Mouse (Mus musculus): ENCODE data around the gene Pcbd2. TPM values are rescaled to one million over a fixed set of nuclear protein-coding genes. Genes with fewer than 3 reads are reported as not detected.

Pcbd2 gene
- polyA plus RNA-seq, 1 experiment from 2014 or later, result 44.4 TPM

- Histone ChIP-seq H3K36me3 (no peaks in the 10 kb centered on the region), H3K27me3 (ENCODE audit: low read depth, poor library complexity, severe bottlenecking) (peaks cover 4% of the 10 kb centered on the region; the same call in 1 of the 2 replicates), H3K27ac (no peak overlapping the region), H3K4me3 (no peak overlapping the region), H3K9me3 (replicated peaks) (no peaks in the 10 kb centered on the region), H3K4me1 (peaks cover 12% of the 10 kb centered on the region; the same call in 1 of the 2 replicates)
- DNase-seq (ENCODE audit: low spot score), result no peak
- WGBS, result 82% methylated on average over 6 of the region's 6 CpGs
Observed at GRCm38 (mm10) chr13:55814834-55815233, 87.7 kb downstream of the Pcbd2 start.

- no peak overlapping the region for H3K27ac ChIP-seq
- DNase-seq (ENCODE audit: low spot score), result no peak
- H3K4me1 ChIP-seq, result peaks cover 35% of the 10 kb centered on the region
- H3K36me3 ChIP-seq, result peaks cover 21% of the 10 kb centered on the region; the same call in 1 of the 2 replicates
- no peaks in the 10 kb centered on the region for H3K9me3 ChIP-seq (replicated peaks)
- H3K4me3 ChIP-seq, result no peak overlapping the region
- peaks cover 65% of the 10 kb centered on the region for H3K27me3 ChIP-seq (ENCODE audit: low read depth, poor library complexity, severe bottlenecking)
- WGBS, result 72% methylated on average over 5 of the region's 5 CpGs
Observed at GRCm38 (mm10) chr13:55822499-55822898, 95.3 kb downstream of the Pcbd2 start.

GRCm38 (mm10) chr13:55824151-55824945 is 97.2 kb downstream of the Pcbd2 start:
- WGBS, result 7% methylated on average over 10 of the region's 10 CpGs
- peak; percentile 51 for DNase-seq (ENCODE audit: low spot score)
- H3K27ac ChIP-seq, result peak overlapping the region; percentile 90
- peaks cover 47% of the 10 kb centered on the region for H3K4me1 ChIP-seq
- peaks cover 84% of the 10 kb centered on the region for H3K27me3 ChIP-seq (ENCODE audit: low read depth, poor library complexity, severe bottlenecking)
- peaks cover 31% of the 10 kb centered on the region; the same call in 1 of the 2 replicates for H3K36me3 ChIP-seq
- no peaks in the 10 kb centered on the region for H3K9me3 ChIP-seq (replicated peaks)
- peak overlapping the region; percentile 56 for H3K4me3 ChIP-seq

DNA sequence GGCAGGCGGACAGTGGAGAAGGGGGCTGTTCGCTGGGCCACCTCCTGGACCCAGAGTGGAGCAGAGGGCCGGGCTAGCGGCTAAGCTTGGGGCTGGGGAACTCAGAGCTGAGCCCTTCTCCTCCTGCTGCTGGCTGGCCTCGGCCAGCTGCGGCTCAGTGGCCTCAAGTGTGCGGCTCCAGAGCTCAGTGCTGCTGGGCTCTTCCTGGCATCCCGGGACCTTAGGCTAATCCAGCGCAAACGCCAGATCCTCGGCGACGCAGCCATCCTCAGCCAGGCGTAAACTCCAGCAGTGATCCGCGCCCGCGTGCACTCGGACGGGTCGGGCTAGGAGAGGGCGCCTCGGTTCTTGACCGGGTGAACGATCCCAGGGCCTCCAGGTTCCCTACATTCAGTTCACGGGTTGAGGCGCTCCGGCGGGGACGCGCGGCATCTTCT is 98.1 kb downstream of the Pcbd2 start:
- peak overlapping the region; percentile 56 for H3K4me3 ChIP-seq
- H3K36me3 ChIP-seq, result peaks cover 31% of the 10 kb centered on the region; the same call in 1 of the 2 replicates
- peak; percentile 75 for DNase-seq (ENCODE audit: low spot score)
- peak overlapping the region; percentile 90 for H3K27ac ChIP-seq
- 1% methylated on average over 32 of the region's 32 CpGs for WGBS
- H3K27me3 ChIP-seq (ENCODE audit: low read depth, poor library complexity, severe bottlenecking), result peaks cover 93% of the 10 kb centered on the region
- peaks cover 53% of the 10 kb centered on the region for H3K4me1 ChIP-seq
- H3K9me3 ChIP-seq (replicated peaks), result no peaks in the 10 kb centered on the region

DNA sequence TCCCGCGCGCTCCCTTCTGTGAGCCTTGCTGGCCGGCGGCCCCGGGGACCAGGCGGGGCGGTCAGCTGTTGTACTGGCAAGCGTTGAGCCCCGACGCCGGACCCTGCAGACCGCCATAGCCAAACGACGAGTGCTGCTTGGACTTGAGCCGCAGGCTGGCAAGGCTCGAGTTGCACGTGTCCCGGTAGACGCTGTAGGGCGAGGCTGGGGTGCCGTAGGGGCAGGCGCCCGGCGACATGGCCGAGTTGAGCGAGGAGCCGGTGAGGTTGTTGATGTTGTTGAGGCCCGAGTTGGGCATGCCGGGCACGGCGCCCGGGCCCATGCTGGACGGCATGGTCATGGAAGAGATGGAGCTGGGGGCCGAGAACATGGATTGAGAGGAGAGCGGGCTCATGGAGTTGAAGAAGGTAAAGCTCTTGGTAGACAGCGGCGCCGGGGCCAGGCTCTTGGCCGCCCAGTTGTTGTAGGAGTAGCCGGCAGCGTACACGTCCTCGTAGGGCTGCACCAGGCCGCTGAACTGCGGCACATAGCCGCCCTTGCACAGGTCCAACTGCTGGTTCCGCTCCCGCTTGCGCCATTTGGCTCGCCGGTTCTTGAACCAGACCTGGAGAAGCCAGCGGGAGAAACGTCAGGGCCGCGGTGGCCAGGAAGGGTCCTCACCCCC is 99.0 kb downstream of the Pcbd2 start:
- Histone ChIP-seq H3K9me3 (replicated peaks) (no peaks in the 10 kb centered on the region), H3K4me1 (peaks cover 61% of the 10 kb centered on the region), H3K36me3 (peaks cover 31% of the 10 kb centered on the region; the same call in 1 of the 2 replicates), H3K4me3 (peak overlapping the region; percentile 56), H3K27ac (peak overlapping the region; percentile 90), H3K27me3 (ENCODE audit: low read depth, poor library complexity, severe bottlenecking) (peaks cover 94% of the 10 kb centered on the region)
- peak; percentile 74 for DNase-seq (ENCODE audit: low spot score)
- WGBS, result 1% methylated on average over 56 of the region's 56 CpGs

Other genes starting within 250 kb of the Pcbd2 start
- gene Dbn1, start 239.3 kb upstream of the Pcbd2 start, polyA plus RNA-seq (2016; fragmentation: Nextera tagmentation; extraction: Ambion mirVana), result 346 and 417 TPM in 2 replicates
- gene Pdlim7, start 213.7 kb upstream of the Pcbd2 start, polyA plus RNA-seq (2016; fragmentation: Nextera tagmentation; extraction: Ambion mirVana), result 202 and 206 TPM in 2 replicates
- 2.7 and 2.9 TPM in 2 replicates for gene Dok3, start 198.1 kb upstream of the Pcbd2 start, polyA plus RNA-seq (2016; fragmentation: Nextera tagmentation; extraction: Ambion mirVana)
- 94.0 and 102 TPM in 2 replicates for gene Ddx41, start 190.7 kb upstream of the Pcbd2 start, polyA plus RNA-seq (2016; fragmentation: Nextera tagmentation; extraction: Ambion mirVana)
- gene Fam193b, start 156.2 kb upstream of the Pcbd2 start, polyA plus RNA-seq (2016; fragmentation: Nextera tagmentation; extraction: Ambion mirVana), result 65.8 and 70.7 TPM in 2 replicates
- gene Tmed9, start 153.6 kb upstream of the Pcbd2 start, polyA plus RNA-seq (2016; fragmentation: Nextera tagmentation; extraction: Ambion mirVana), result 111 and 123 TPM in 2 replicates
- 30.9 and 31.6 TPM in 2 replicates for gene B4galt7, start 127.5 kb upstream of the Pcbd2 start, polyA plus RNA-seq (2016; fragmentation: Nextera tagmentation; extraction: Ambion mirVana)
- gene Caml, start 104.4 kb upstream of the Pcbd2 start, polyA plus RNA-seq (2016; fragmentation: Nextera tagmentation; extraction: Ambion mirVana), result 48.1 and 53.3 TPM in 2 replicates
- gene Ddx46, start 92.3 kb upstream of the Pcbd2 start, polyA plus RNA-seq (2016; fragmentation: Nextera tagmentation; extraction: Ambion mirVana), result 41.5 and 45.6 TPM in 2 replicates
- gene B230219D22Rik, start 34.2 kb upstream of the Pcbd2 start, polyA plus RNA-seq (2016; fragmentation: Nextera tagmentation; extraction: Ambion mirVana), result 55.5 and 65.2 TPM in 2 replicates
- gene Txndc15, start 12.7 kb upstream of the Pcbd2 start, polyA plus RNA-seq (2016; fragmentation: Nextera tagmentation; extraction: Ambion mirVana), result 65.9 and 76.8 TPM in 2 replicates
- 0.25 TPM in 1 of 2 replicates, not detected in the other for gene Catsper3, start 57.2 kb downstream of the Pcbd2 start, polyA plus RNA-seq (2016; fragmentation: Nextera tagmentation; extraction: Ambion mirVana)
- gene Pitx1, start 108.8 kb downstream of the Pcbd2 start, polyA plus RNA-seq (2016; fragmentation: Nextera tagmentation; extraction: Ambion mirVana), result 77.9 and 151 TPM in 2 replicates

Data from limb, embryonic 10.5 days (tissue).